Mouse (Mus musculus): ENCODE measurements around the gene Slc38a8.
A peak's percentile ranks its signal among the peaks of the same experiment; 100 is the strongest.

Gene Slc38a8

GRCm38 (mm10) chr8:119501598-119501997 is at the start of gene Slc38a8:
Gene Slc38a8 (minus strand): TSS chr8:119501698.
- DNase-seq (ENCODE audit: low spot score): no peak

DNA sequence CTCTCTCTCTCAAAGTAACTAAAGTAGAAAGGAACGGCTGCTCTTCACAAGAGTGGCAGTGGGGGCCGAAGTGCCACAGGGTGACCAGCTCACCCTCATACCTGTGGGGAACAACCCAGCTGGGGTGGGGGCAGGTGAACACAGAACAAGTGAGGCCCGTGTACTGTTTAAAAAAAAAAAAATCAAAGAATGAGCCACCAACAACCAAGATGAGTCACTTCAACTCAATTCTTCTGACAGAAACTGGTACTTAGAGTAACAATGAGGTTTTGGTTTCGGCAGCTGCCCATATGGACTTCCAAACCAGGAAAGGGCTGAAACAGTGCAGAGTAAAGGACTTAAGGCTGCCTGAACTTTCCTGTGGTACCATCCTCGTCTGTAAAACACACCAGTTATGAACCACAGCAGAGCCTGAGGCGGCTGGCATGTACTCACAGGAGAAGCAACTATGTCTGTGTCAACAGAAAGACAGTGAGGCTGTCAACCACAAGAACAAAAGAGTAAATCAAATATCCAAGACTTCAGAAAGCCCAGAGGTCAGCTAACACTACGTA is 47.1 kb upstream of the Slc38a8 start:
- DNase-seq (ENCODE audit: low spot score): no peak

DNA sequence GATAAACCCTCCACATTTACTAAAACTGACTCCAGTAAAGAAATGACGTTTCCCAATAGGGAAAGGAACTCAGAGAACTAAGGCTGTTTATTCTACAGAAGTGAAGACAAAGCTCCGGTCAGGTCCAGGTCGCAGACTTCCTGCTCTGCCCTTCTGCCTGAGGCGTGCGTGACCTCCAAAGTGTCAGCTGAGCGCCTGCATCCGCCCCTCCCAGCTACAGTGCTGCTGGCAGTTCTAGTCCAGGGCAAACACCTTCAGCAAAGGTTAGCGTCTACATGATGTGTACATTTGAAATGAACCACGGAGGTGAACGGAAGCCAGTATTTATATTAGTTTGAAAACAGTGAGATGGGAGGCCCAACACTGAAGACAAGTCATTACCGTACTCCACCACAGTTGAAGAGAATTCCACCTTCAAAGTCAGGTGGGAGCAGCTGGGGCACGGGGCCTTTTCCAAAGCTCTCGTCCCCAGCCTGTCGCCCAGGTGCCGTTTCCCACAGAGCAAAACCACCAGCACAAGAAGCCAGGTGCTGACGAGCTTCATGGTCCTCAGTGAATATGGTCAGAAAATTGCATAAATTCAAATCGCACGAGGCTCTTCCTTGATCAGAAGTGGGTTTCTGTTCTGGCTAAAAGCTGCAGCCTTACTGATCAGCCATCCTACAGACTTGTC is 45.7 kb upstream of the Slc38a8 start:
- DNase-seq (ENCODE audit: low spot score): no peak

DNA sequence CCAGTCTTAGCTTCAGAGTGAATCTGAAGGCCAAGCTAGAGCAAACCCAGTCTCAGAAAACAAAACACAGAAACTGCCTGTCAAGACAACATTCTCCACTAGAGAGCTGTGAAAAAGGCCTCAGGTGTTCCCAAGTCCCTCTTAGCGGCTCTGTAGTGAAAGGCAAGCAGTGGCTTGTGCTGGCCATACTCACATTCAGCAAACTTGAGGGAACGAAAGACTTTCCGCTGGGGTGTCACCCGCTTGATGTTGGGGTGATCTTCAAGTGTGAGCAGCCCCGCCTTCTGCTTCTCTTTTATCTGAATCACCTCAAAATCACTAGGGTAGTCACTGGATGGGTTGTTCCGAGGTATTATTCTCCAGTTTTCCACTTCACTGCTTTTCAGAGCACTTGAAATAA is 44.3 kb upstream of the Slc38a8 start:
- no peak for DNase-seq (ENCODE audit: low spot score)

DNA sequence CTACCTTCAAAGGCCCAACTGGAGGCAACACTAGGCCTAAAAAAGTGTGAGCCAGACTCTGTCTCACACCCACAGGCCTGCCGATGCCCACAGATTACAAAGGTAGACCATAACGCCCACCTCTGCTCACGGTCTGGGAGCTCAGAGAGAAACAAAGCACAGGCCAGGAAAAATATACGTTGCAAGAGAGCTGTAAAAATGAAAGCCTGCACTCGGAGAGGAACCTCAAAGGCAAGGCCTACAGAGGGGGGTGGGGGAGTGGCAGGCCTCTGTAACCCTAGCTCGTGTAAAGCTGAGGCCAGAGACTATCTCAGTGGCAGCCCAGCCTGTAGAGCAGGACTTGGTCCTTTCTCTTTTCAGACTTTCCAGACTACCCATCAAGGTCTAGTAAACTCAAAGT is 43.7 kb upstream of the Slc38a8 start:
- no peak for DNase-seq (ENCODE audit: low spot score)

DNA sequence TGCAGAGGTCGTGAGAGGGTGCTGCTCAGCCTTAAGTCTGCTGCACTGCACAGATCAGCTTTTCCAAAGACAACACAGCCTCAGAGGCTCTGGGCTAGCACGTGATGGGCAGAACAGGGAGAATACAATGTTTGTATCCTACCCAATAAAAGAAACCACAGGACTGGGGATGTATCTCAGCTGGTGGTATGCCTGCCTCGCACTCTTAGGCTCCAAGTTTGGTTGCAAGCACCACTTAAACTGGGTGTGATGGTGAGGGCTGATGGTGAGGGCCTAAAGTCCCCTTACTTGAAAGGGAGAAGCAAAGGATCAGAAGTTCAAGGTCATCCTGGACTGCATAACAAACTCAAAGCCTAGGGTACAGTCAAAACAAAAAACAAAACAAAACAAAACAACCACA is 43.1 kb upstream of the Slc38a8 start:
- no peak for DNase-seq (ENCODE audit: low spot score)

DNA sequence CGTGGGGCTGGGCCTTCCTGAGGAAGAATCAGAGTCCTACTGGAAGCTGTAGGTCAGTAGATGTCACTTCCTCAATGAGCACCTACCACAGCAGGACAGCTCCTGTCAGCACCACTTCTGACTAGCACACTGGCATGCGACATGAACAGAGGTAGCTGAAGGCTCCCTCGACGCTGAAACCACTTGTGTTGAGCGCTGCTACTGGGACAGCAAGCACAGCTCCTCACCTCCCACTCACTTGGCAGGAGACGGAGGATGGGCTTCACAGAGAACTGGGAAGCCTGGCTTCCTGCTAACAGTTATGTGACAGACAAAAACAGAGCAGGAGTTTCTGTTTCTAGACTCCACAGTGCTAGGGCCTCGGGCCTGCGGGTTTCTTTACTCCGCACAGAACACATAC is 30.5 kb upstream of the Slc38a8 start:
- no peak for DNase-seq (ENCODE audit: low spot score)

DNA sequence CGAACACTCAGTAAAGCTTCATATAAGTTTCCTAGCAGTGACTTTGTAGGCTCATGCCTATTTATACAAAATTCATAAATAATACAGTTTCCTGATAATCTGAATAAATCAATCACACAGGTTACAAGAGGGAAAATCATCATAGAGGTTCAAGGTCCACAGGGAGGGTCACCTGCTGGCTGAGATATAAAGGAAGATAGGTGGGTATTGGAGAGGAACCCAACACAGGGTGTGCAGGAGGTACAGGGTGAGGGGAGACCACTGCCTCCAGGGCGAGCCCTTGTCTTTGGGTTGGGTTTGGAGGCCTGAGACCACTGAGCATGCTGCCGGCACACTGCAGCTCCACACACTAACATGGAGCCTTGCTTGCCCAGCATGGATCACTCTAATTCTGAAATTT is 29.9 kb upstream of the Slc38a8 start:
- DNase-seq (ENCODE audit: low spot score): no peak

DNA sequence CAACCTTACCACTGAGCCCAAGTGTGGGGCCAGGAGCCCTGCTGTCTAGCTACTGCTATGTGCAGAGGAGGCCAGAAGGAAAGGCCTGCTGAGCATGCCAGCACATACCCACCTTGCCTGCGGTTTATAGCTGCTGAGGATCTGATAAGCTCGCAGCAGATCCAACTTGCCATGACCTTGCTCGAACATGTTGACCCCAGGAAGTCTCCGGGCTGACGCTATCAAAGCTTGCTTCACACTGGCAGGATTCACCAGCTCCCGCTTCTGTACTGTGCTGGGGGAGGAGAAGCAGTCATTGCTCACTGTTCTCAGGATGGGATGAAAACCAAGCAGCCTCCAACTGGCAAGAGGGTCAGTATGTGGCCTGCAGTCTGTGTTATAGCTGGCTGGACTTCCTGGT is 29.4 kb upstream of the Slc38a8 start:
- no peak for DNase-seq (ENCODE audit: low spot score)

- DNase-seq (ENCODE audit: low spot score): no peak
Measured at GRCm38 (mm10) chr8:119528762-119529161, 27.3 kb upstream of the Slc38a8 start.

GRCm38 (mm10) chr8:119520102-119520501 is 18.6 kb upstream of the Slc38a8 start:
- DNase-seq (ENCODE audit: low spot score): no peak

GRCm38 (mm10) chr8:119516674-119517073 is 15.2 kb upstream of the Slc38a8 start:
- DNase-seq (ENCODE audit: low spot score): no peak

DNA sequence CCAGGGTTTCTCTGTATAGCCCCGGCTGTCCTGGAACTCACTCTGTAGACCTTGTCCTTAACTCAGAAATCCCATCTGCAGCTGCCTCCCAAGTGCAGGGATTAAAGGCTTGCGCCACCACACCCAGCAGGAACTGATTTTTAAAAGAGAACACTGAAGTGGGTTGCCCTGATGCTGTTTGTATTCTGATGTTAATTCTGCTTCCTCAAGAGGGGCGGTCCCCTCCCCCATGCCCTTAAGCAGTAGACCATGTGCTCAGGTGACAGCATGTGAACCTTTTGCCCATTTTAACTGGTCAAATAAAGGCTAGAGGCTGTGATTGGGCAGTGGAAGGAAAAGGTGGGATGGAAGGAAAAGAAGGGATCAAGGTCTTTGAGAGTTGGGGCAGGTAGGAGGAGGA is 14.3 kb upstream of the Slc38a8 start:
- DNase-seq (ENCODE audit: low spot score): no peak

GRCm38 (mm10) chr8:119514940-119515339 is 13.4 kb upstream of the Slc38a8 start:
- DNase-seq (ENCODE audit: low spot score): peak; percentile 36

GRCm38 (mm10) chr8:119513405-119513804 is 11.9 kb upstream of the Slc38a8 start:
- DNase-seq (ENCODE audit: low spot score): no peak

DNA sequence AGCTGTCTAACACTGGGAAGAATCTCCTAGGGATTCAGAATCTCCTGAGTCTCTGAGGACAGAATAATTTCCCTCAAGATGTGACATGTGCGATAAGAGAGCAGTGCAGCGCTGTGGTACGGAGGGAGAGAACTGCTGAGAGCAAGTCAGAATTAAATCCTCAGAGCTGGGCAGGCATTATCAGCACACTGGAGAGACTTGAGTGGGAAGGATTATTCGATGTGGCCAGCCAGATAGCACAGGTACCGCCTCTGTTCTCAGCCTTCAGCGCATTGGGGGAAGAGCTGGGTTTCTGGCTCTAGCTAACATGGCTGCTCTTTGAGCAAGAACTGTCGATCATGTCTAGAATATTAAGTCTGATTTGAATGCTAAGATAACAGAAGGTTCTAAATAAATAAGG is 10.2 kb upstream of the Slc38a8 start:
- no peak for DNase-seq (ENCODE audit: low spot score)

- DNase-seq (ENCODE audit: low spot score): no peak
Measured at GRCm38 (mm10) chr8:119510471-119510870, 9.0 kb upstream of the Slc38a8 start.

DNA sequence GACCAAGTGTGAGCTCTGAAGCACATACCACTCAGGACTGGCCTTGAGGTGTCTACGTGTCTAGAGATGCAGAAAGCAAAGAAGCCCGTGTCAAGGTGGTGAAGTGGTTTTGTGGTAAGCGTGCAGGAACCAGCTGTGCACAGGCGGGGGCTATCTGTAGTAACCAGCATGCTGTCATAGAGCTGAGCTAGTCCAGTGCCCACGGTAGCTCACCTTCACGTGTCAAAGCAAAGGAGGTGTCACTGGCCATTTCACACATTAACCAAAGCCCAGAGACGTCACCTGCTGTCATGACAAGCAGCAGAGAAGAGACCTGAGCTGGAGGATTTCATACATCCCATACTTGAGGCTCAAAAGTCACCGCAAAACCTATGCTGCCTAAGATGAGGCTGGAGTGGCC is 4.6 kb upstream of the Slc38a8 start:
- no peak for DNase-seq (ENCODE audit: low spot score)

DNA sequence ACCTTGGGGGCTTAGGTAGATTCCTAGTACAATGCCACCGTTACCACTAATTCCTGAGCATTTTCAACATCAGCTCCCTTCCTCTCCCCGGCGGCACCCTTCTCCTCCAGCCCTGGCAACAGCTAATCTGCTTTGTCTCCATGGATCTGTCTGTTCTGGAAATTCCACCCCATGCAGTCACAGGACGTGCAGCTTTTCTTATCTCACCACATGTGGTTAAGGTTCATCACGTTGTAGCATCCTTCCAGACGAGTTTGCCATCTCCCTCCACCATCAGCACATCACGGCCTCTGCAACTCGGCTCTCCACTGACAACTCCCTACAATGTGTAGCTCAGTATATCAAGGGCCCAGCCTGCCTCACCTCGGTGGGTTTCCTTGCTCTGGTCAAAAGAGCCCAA is 4.0 kb upstream of the Slc38a8 start:
- no peak for DNase-seq (ENCODE audit: low spot score)

- DNase-seq (ENCODE audit: low spot score): no peak
Measured at GRCm38 (mm10) chr8:119503191-119503767, 1.8 kb upstream of the Slc38a8 start.

- no peak for DNase-seq (ENCODE audit: low spot score)
Measured at GRCm38 (mm10) chr8:119502111-119502510, 613 bp upstream of the Slc38a8 start.

DNA sequence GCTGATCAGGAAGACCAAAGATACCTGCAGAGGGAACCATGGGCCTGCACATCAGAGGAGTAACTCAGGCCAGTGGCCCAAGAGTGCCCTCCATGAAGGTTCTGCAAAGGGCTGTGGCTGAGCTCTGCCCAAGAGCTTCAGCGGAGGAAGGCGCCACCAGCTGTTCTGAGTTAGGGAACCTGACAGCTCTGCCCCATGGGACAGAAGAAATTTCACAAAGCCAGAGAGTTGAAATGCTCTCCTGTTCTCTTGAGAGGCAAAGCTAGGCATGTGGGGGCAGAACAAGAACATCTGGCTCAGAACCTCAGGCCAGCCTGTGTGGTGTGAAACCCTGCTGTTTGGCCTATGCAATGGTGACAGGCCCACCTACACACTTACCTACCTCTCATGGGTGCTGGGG is 1.7 kb downstream of the Slc38a8 start:
- DNase-seq (ENCODE audit: low spot score): no peak

DNA sequence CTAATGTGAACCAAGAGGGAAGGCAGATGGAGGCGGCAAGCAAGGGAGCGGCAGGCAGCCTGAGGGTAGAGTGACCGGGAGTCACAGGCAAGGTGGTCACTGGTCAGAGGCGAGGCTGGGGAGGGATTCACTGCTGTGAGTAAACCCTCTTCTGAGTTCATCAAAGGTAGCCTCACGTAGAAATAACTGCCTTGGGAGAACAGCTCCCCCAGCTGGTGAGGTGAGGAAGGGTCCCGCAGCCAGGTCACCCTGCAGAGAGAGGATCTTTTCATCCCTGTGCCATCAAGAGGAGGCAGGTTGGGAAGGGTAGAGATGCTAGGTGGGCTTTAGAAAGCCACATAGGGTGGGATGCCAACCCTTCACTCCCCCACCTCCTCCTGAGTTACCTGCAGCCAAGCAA is 4.7 kb downstream of the Slc38a8 start:
- DNase-seq (ENCODE audit: low spot score): no peak

GRCm38 (mm10) chr8:119487093-119487492 is 14.4 kb downstream of the Slc38a8 start:
- no peak for DNase-seq (ENCODE audit: low spot score)

Data from testis, postnatal 14 days (tissue).